Mouse (Mus musculus) c-Kit-negative CD71-positive TER-119-positive erythroid progenitor cells, embryonic 14.5 days (primary cell): ENCODE results near the gene Fam208a.

Source experiments
- DNase-seq: peaks from one replicate; pipeline ENCODE4 v3.0.0-alpha.2; 2013; ENCODE audit warnings: low read depth, low spot score

Fam208a gene

GRCm38 (mm10) chr14:27420816-27421215 lies 7.8 kb upstream of the Fam208a start:
- DNase-seq = no peak

- DNase-seq = no peak
These were observed 6.3 kb upstream of the Fam208a start for GRCm38 (mm10) chr14:27422301-27422700.

- DNase-seq = peak; percentile 62
These were observed 508 bp downstream of the Fam208a start for GRCm38 (mm10) chr14:27428973-27429711.

GRCm38 (mm10) chr14:27430280-27430679 lies 1.6 kb downstream of the Fam208a start:
- DNase-seq = no peak

- DNase-seq = no peak
These were observed 3.4 kb downstream of the Fam208a start for GRCm38 (mm10) chr14:27432064-27432463.

GRCm38 (mm10) chr14:27436116-27436515 lies 7.5 kb downstream of the Fam208a start:
- no peak for DNase-seq

GRCm38 (mm10) chr14:27436826-27437225 lies 8.2 kb downstream of the Fam208a start:
- no peak for DNase-seq

GRCm38 (mm10) chr14:27440921-27441320 lies 12.3 kb downstream of the Fam208a start:
- DNase-seq = no peak

GRCm38 (mm10) chr14:27444851-27445281 lies 16.2 kb downstream of the Fam208a start:
- DNase-seq = no peak

- DNase-seq = no peak
These were observed 18.3 kb downstream of the Fam208a start for GRCm38 (mm10) chr14:27446963-27447362.

- DNase-seq = no peak
These were observed 62.8 kb downstream of the Fam208a start for GRCm38 (mm10) chr14:27491399-27491798.

GRCm38 (mm10) chr14:27493516-27493915 lies 64.9 kb downstream of the Fam208a start:
- no peak for DNase-seq

- DNase-seq = no peak
These were observed 72.5 kb downstream of the Fam208a start for GRCm38 (mm10) chr14:27501096-27501495.

GRCm38 (mm10) chr14:27507894-27508643 lies 79.4 kb downstream of the Fam208a start, which contains the start of gene Ccdc66:
Gene Ccdc66, minus strand, starts transcription at chr14:27508460.
- DNase-seq = peak; percentile 79

- no peak for DNase-seq
These were observed 80.1 kb downstream of the Fam208a start for GRCm38 (mm10) chr14:27508644-27509301.

- no peak for DNase-seq
These were observed 95.9 kb downstream of the Fam208a start for GRCm38 (mm10) chr14:27524541-27524940.
